Mouse (Mus musculus): ENCODE measurements around the gene Sowahb. TPM values are rescaled to one million over a fixed set of nuclear protein-coding genes. Genes with fewer than 3 reads are reported as not detected.

Gene Sowahb
- polyA plus RNA-seq (2015; fragmentation: Nextera tagmentation; extraction: Ambion mirVana), result 1.2 and 1.3 TPM in 2 replicates

DNA sequence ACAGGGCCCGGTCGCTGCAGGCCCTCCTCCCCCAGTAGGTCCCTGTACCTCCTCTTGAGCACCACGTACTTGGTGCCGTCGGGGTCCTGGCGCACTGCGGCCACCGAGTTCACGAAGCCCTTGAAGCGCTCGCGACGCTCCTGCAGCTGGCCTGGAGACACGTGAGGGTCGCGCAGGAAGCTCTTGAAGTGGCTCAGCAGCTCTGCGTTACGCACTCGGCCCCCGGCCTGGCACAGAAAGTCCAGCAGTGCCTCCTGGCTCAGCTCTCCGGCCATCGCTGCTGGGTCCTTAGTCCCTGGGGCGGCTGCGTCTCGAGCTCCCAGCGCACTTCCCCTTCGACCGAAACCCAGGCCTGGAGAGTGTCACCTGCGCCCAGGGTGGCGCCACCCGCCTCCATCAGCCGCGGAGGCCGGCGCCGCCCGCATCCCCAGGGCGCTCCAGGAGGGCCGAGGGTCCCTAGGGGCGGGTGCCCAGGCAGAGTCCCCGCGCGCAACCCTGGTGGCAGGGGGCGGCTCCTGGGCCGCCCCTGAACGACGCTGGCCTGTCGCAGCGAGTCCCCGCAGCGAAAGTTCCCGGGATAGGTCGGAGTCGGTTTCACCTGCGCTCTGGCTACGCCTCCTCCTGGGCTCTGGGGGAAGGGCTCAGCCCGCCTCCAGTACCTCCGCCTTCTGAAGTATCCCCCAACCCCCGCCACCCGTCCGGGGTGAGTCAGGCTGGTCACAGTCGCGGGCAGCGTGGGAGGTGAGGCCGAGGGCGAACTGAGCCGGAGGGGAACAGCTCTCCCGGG, at the start of gene Sowahb:
TSS of gene Sowahb (minus strand) at position 439 of the 787 bp plus-strand sequence.
- Histone ChIP-seq H3K27ac (ENCODE audit: low read length) (peak within 1 kb of the TSS; percentile 71), H3K27me3 (replicated peaks; ENCODE audit: insufficient read depth, low read length) (peaks cover 14% of the 10 kb centered on the region; the same call in 1 of the 2 replicates), H3K4me2 (replicated peaks; ENCODE audit: low read depth, low read length) (peak within 1 kb of the TSS; percentile 69), H3K9ac (replicated peaks; ENCODE audit: low read depth) (peak within 1 kb of the TSS; percentile 35), H3K9me3 (ENCODE audit: low read length) (no peaks in the 10 kb centered on the region), H3K4me1 (ENCODE audit: insufficient read depth, low read depth, low read length) (0 out of 2 replicates have a peak, but pooled peaks cover 4% of the 10 kb centered on the region), H3K4me3 (ENCODE audit: low read depth, low read length) (peak within 1 kb of the TSS; percentile 48), H3K36me3 (ENCODE audit: insufficient read depth, low read length) (no peaks in the 10 kb centered on the region)
- peak; percentile 96 for ATAC-seq
- WGBS, result 4% methylated on average over 61 of the region's 68 CpGs
- TF ChIP-seq EP300 (IDR thresholded peaks at IDR 0.05), result no peak
- no peak for TF ChIP-seq CTCF (IDR thresholded peaks at IDR 0.05)
- DNase-seq (ENCODE audit: low spot score), result peak; percentile 90

- DNase-seq (ENCODE audit: low spot score), result peak; percentile 61
- H3K27me3 ChIP-seq (replicated peaks; ENCODE audit: insufficient read depth, low read length), result no peaks in the 10 kb centered on the region
- H3K9me3 ChIP-seq (ENCODE audit: low read length), result no peaks in the 10 kb centered on the region
- H3K4me3 ChIP-seq (ENCODE audit: low read depth, low read length), result peak overlapping the region; percentile 86
- TF ChIP-seq EP300 (IDR thresholded peaks at IDR 0.05) (no peak), CTCF (IDR thresholded peaks at IDR 0.05) (no peak)
- peak; percentile 26 for ATAC-seq
- H3K27ac ChIP-seq (ENCODE audit: low read length), result peak overlapping the region; percentile 88
- peak overlapping the region; percentile 92 for H3K4me2 ChIP-seq (replicated peaks; ENCODE audit: low read depth, low read length)
- H3K36me3 ChIP-seq (ENCODE audit: insufficient read depth, low read length), result no peaks in the 10 kb centered on the region
- peaks cover 5% of the 10 kb centered on the region; the same call in 1 of the 2 replicates for H3K4me1 ChIP-seq (ENCODE audit: insufficient read depth, low read depth, low read length)
- under 1% methylated on average over 44 of the region's 50 CpGs for WGBS
- H3K9ac ChIP-seq (replicated peaks; ENCODE audit: low read depth), result peak overlapping the region; percentile 78
Observed at GRCm38 (mm10) chr5:93093638-93094527, 49.1 kb upstream of the Sowahb start.

DNA sequence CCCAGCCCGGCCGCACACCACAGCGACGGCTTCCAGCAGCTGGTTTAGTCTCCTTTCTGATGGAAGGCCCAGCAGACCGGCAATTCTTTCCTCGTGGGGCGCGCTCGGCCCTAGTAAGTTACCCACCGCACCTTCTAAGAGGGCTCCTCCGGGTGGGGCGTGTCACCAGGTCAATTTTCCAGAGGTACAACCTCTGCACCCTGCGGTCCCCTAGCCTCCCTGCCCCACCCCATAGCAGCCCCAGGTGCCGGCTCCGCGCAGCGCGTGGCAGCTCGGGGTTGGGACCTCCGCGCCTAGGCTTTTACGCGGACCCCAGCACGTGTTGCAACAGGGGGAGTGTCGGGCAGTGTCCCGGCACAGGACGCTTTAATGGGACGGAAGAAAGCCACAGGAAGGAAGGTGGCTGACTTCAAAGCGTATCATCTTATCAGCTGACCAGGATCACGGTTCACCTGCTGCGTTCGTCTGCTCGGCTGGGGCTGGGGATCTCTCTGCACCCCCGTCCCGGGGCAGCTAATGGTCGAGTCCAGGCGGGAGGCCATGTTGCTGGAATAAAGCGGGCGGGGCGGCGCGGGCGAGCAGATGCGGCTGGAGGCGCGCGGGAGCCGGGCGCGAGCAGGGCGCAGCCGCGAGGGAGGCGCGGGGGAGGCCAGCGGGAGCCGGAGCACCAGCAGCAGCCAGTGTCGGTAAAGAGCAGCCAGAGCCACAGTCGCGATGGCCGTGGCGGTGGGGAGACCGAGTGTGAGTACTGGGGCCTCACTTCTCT, 48.2 kb upstream of the Sowahb start, which contains the start of gene Sept11:
TSS of gene Sept11 (plus strand) at position 581 of the 766 bp plus-strand sequence.
- H3K27me3 ChIP-seq (replicated peaks; ENCODE audit: insufficient read depth, low read length), result no peaks in the 10 kb centered on the region
- H3K4me2 ChIP-seq (replicated peaks; ENCODE audit: low read depth, low read length), result peak within 1 kb of the TSS; percentile 92
- H3K9me3 ChIP-seq (ENCODE audit: low read length), result no peaks in the 10 kb centered on the region
- DNase-seq (ENCODE audit: low spot score) (peak; percentile 96), ATAC-seq (peak; percentile 92)
- peak within 1 kb of the TSS; percentile 88 for H3K27ac ChIP-seq (ENCODE audit: low read length)
- H3K36me3 ChIP-seq (ENCODE audit: insufficient read depth, low read length), result no peaks in the 10 kb centered on the region
- peaks cover 5% of the 10 kb centered on the region; the same call in 1 of the 2 replicates for H3K4me1 ChIP-seq (ENCODE audit: insufficient read depth, low read depth, low read length)
- peak within 1 kb of the TSS; percentile 78 for H3K9ac ChIP-seq (replicated peaks; ENCODE audit: low read depth)
- H3K4me3 ChIP-seq (ENCODE audit: low read depth, low read length), result peak within 1 kb of the TSS; percentile 86
- WGBS, result under 1% methylated on average over 60 of the region's 63 CpGs
- no peak; the same call in 1 of the 2 replicates for TF ChIP-seq CTCF (IDR thresholded peaks at IDR 0.05)
- no peak for TF ChIP-seq EP300 (IDR thresholded peaks at IDR 0.05)

DNA sequence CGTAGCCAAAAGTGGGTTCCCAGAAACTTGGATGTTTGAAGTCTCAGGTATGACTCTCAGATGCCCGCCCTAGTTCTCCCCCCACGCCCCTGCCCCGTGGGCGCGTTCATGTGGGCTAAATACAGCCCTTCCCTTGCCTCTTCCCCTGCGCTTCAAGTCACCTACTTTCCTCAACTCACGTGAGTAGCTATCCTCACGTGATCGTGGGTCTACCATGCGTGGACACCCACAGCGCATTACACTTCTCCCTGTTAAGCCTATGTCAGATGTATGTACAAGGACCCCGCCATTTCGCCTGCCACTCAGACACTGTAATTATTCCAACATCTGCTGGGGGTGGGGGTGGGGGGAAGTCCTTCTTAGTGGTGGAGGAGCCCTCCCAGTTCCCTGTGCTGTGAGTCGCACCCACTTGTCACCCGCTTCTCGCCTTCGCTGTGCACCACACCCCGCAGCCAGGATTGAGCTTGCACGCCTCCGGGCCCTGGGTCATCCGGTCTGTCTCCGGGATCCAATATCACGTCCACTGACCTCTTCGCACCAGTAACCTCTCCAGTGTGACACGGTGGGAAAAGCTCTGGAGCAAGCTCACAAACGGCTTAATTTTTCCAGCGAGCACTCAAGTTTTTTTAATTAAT, 47.4 kb upstream of the Sowahb start:
- Histone ChIP-seq H3K4me3 (ENCODE audit: low read depth, low read length) (peak overlapping the region; percentile 86), H3K27ac (ENCODE audit: low read length) (peak overlapping the region; percentile 88; the same call in 1 of the 2 replicates), H3K9me3 (ENCODE audit: low read length) (no peaks in the 10 kb centered on the region), H3K36me3 (ENCODE audit: insufficient read depth, low read length) (no peaks in the 10 kb centered on the region), H3K4me2 (replicated peaks; ENCODE audit: low read depth, low read length) (peak overlapping the region; percentile 92), H3K9ac (replicated peaks; ENCODE audit: low read depth) (peak overlapping the region; percentile 78; the same call in 1 of the 2 replicates), H3K4me1 (ENCODE audit: insufficient read depth, low read depth, low read length) (peaks cover 1% of the 10 kb centered on the region; the same call in 1 of the 2 replicates), H3K27me3 (replicated peaks; ENCODE audit: insufficient read depth, low read length) (no peaks in the 10 kb centered on the region)
- DNase-seq (ENCODE audit: low spot score), result peak; percentile 65
- TF ChIP-seq CTCF (IDR thresholded peaks at IDR 0.05), result no peak
- TF ChIP-seq EP300 (IDR thresholded peaks at IDR 0.05), result no peak
- peak; percentile 18 for ATAC-seq
- 3% methylated on average over 28 of the region's 28 CpGs for WGBS

DNA sequence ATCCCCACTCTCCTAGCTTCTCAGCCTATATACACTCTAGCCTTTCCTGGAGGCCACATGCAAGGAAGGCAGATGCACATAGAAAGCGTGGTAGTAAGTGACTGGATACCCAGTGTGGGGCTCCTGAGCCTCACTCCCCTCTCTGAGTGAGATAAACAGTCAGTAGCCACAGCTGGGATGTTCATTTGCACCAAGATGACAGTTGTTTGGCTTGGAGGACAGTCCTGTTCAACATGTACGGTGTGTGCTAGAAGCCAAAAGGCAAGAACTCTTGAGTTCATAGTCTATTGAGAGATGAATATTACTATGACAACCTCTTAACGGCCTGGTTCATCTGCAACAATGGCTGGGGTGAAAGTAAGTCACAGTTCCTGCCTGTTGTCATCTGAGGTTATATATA, 46.4 kb upstream of the Sowahb start:
- H3K9ac ChIP-seq (replicated peaks; ENCODE audit: low read depth), result no peak overlapping the region
- H3K4me2 ChIP-seq (replicated peaks; ENCODE audit: low read depth, low read length), result peak overlapping the region; percentile 92
- no peak for ATAC-seq
- no peak overlapping the region for H3K27ac ChIP-seq (ENCODE audit: low read length)
- peak; percentile 59 for DNase-seq (ENCODE audit: low spot score)
- no peaks in the 10 kb centered on the region for H3K4me1 ChIP-seq (ENCODE audit: insufficient read depth, low read depth, low read length)
- H3K27me3 ChIP-seq (replicated peaks; ENCODE audit: insufficient read depth, low read length), result no peaks in the 10 kb centered on the region
- H3K36me3 ChIP-seq (ENCODE audit: insufficient read depth, low read length), result no peaks in the 10 kb centered on the region
- TF ChIP-seq CTCF (IDR thresholded peaks at IDR 0.05) (no peak), EP300 (IDR thresholded peaks at IDR 0.05) (no peak)
- 40% methylated on average over 3 of the region's 3 CpGs for WGBS
- H3K4me3 ChIP-seq (ENCODE audit: low read depth, low read length), result no peak overlapping the region
- H3K9me3 ChIP-seq (ENCODE audit: low read length), result no peaks in the 10 kb centered on the region

All from lung, postnatal 0 days (tissue).